Mouse (Mus musculus) lung, embryonic 14.5 days (tissue): ENCODE measurements around the gene Megf6. TPM values are rescaled to one million over a fixed set of nuclear protein-coding genes. Genes with fewer than 3 reads are reported as not detected.

Experiments
- ATAC-seq: fragments of 200-750 bp; cut with Nextera tagmentation; 2 replicates; pipeline ENCODE4 v1.8.0; 2017; ENCODE audit warnings: mild to moderate bottlenecking, moderate TSS enrichment, moderate library complexity; ENCODE audit not compliant: insufficient read depth
- DNase-seq: peaks from one replicate; pipeline ENCODE4 v3.0.0-alpha.2; 2015
- H3K27ac ChIP-seq: fragments of 300-500 bp; sonication (generic); 2 replicates; pipeline ENCODE4 v1.5.1; 2014; ENCODE audit warnings: low read depth, mild to moderate bottlenecking, moderate library complexity
- H3K27me3 ChIP-seq: fragments of 300-500 bp; sonication (generic); 2 replicates; pipeline ENCODE4 v1.6.1; 2014; ENCODE audit warnings: low read length, control low read depth; ENCODE audit not compliant: insufficient read depth
- H3K36me3 ChIP-seq: fragments of 300-500 bp; sonication (generic); 2 replicates; pipeline ENCODE4 v1.6.1; 2014; ENCODE audit warnings: control low read depth; ENCODE audit not compliant: insufficient read depth
- H3K4me1 ChIP-seq: fragments of 300-500 bp; sonication (generic); 2 replicates; pipeline ENCODE4 v1.6.1; 2014; ENCODE audit warnings: antibody characterized with exemption, control low read depth; ENCODE audit not compliant: insufficient read depth
- H3K4me2 ChIP-seq: fragments of 300-500 bp; sonication (generic); 2 replicates; pipeline ENCODE4 v1.6.1; 2014; ENCODE audit warnings: mild to moderate bottlenecking
- H3K4me3 ChIP-seq: fragments of 300-500 bp; sonication (generic); 2 replicates; pipeline ENCODE4 v1.5.1; 2014; ENCODE audit warnings: low read depth, low read length
- H3K9ac ChIP-seq: fragments of 300-500 bp; sonication (generic); 2 replicates; pipeline ENCODE4 v1.6.1; 2014
- H3K9me3 ChIP-seq: fragments of 300-500 bp; sonication (generic); 2 replicates; pipeline ENCODE4 v1.6.1; 2016; ENCODE audit warnings: low read depth, low read length, control low read depth
- CTCF ChIP-seq: IDR thresholded peaks from 2 replicates; pipeline ENCODE4 v1.5.1; 2016; ENCODE audit warnings: antibody characterized with exemption, low read depth
- WGBS: fragments of 180-500 bp; shearing (Covaris S2); extraction: QIAGEN DNeasy Blood & Tissue Kit; methylation state at CpG from one replicate; pipeline ENCODE4 v1.1.7; 2014; 5-methylcytosine and 5-hydroxymethylcytosine counted together
- polyA plus RNA-seq: library from polyadenylated mRNA; unstranded; fragments of >200 nt; fragmentation: Nextera tagmentation; extraction: Ambion mirVana; gene quantifications from 2 replicates; pipeline ENCODE4 v1.2.1, GENCODE M21; 2014

Gene Megf6
- polyA plus RNA-seq, 1 experiment from 2014 or later, result 14.8 TPM

DNA sequence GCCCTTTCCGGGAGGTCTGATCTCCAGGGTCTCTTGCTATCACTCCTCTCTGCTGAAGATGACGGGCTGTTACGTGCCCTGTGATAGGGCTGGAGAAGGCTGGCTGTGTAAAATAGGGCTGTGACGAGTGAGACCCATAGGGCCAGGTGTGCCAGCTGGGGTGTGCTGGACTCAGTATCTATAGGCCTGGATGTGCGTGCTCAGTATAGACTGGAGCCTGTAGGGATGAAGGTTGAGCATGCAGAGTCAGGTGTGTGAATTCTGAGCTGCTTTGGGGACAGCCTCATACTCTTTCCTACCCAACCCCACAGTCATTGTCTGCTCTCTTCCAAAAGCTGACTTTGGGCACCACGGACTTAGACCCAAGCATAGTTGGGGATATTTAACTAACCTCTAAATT, 27.4 kb downstream of the Megf6 start:
- TF ChIP-seq CTCF, result no peak
- no peaks in the 10 kb centered on the region for H3K4me1 ChIP-seq
- 60% methylated on average over 6 of the region's 6 CpGs for WGBS
- H3K4me2 ChIP-seq, result no peak overlapping the region
- H3K27me3 ChIP-seq, result no peaks in the 10 kb centered on the region
- H3K9ac ChIP-seq, result no peak overlapping the region
- no peaks in the 10 kb centered on the region for H3K36me3 ChIP-seq
- DNase-seq (no peak), ATAC-seq (no peak)
- H3K27ac ChIP-seq, result no peak overlapping the region
- H3K4me3 ChIP-seq, result no peak overlapping the region
- no peaks in the 10 kb centered on the region; the same call in 1 of the 2 replicates for H3K9me3 ChIP-seq

- ATAC-seq, result no peak
- no peaks in the 10 kb centered on the region; the same call in 1 of the 2 replicates for H3K9me3 ChIP-seq
- H3K36me3 ChIP-seq, result no peaks in the 10 kb centered on the region
- H3K4me3 ChIP-seq, result no peak overlapping the region
- H3K9ac ChIP-seq, result no peak overlapping the region
- DNase-seq, result no peak
- H3K27me3 ChIP-seq, result no peaks in the 10 kb centered on the region
- H3K4me2 ChIP-seq, result no peak overlapping the region
- 64% methylated on average over 7 of the region's 7 CpGs for WGBS
- H3K4me1 ChIP-seq, result no peaks in the 10 kb centered on the region
- no peak for TF ChIP-seq CTCF
- no peak overlapping the region for H3K27ac ChIP-seq
Observed at GRCm38 (mm10) chr4:154198377-154198961, 27.9 kb downstream of the Megf6 start.

DNA sequence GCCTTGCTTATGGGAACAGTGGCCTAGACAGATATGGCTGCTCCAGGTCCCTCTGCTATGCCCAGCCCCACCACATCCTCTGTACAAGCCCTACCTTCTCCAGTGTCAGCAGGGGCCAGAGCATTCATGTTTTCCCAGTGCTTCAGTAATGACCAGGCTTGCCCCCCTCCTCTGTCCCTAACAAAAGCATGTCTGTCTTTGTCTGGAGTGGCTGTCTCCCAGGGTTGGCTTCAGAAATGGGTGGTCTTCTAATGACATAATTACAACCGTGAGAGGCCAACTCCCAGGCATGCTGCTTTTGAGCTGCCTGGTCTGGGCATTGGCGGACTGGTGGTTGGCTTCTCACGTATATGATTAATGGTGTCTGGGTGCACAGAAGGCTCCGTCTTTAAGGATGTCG, 31.0 kb downstream of the Megf6 start:
- Histone ChIP-seq H3K27me3 (no peaks in the 10 kb centered on the region), H3K36me3 (no peaks in the 10 kb centered on the region), H3K4me1 (no peaks in the 10 kb centered on the region; the same call in 1 of the 2 replicates), H3K27ac (no peak overlapping the region), H3K9ac (no peak overlapping the region), H3K4me3 (no peak overlapping the region), H3K4me2 (no peak overlapping the region), H3K9me3 (no peaks in the 10 kb centered on the region)
- TF ChIP-seq CTCF, result no peak
- ATAC-seq (no peak), DNase-seq (no peak)
- WGBS, result 67% methylated on average over 5 of the region's 5 CpGs

GRCm38 (mm10) chr4:154204532-154204931, 34.0 kb downstream of the Megf6 start:
- H3K9ac ChIP-seq, result no peak overlapping the region

GRCm38 (mm10) chr4:154205392-154205791, 34.9 kb downstream of the Megf6 start:
- 40% methylated on average over 5 of the region's 5 CpGs for WGBS
- Histone ChIP-seq H3K27ac (peak overlapping the region; percentile 30; the same call in 1 of the 2 replicates), H3K9ac (0 out of 2 replicates have a peak overlapping the region, but pooled peaks have one; percentile 1), H3K9me3 (no peaks in the 10 kb centered on the region), H3K36me3 (no peaks in the 10 kb centered on the region), H3K4me2 (no peak overlapping the region), H3K4me1 (no peaks in the 10 kb centered on the region; the same call in 1 of the 2 replicates), H3K4me3 (no peak overlapping the region), H3K27me3 (no peaks in the 10 kb centered on the region)
- no peak for TF ChIP-seq CTCF
- ATAC-seq (no peak), DNase-seq (peak; percentile 68)

More at GRCm38 (mm10) chr4:154204532-154204931, 34.0 kb downstream of the Megf6 start:
- peak; percentile 21; the same call in 1 of the 2 replicates for ATAC-seq
- Histone ChIP-seq H3K4me2 (no peak overlapping the region), H3K27ac (no peak overlapping the region), H3K4me3 (no peak overlapping the region), H3K9me3 (no peaks in the 10 kb centered on the region), H3K4me1 (no peaks in the 10 kb centered on the region; the same call in 1 of the 2 replicates), H3K36me3 (no peaks in the 10 kb centered on the region), H3K27me3 (no peaks in the 10 kb centered on the region)
- 69% methylated on average over 7 of the region's 7 CpGs for WGBS
- no peak for DNase-seq
- no peak for TF ChIP-seq CTCF

- Histone ChIP-seq H3K9me3 (no peaks in the 10 kb centered on the region), H3K27ac (no peak overlapping the region), H3K4me2 (no peak overlapping the region), H3K9ac (no peak overlapping the region), H3K27me3 (no peaks in the 10 kb centered on the region), H3K4me3 (no peak overlapping the region), H3K4me1 (no peaks in the 10 kb centered on the region; the same call in 1 of the 2 replicates), H3K36me3 (no peaks in the 10 kb centered on the region)
- DNase-seq (peak; percentile 89), ATAC-seq (peak; percentile 36; the same call in 1 of the 2 replicates)
- TF ChIP-seq CTCF, result peak; percentile 97
- WGBS, result 14% methylated on average over 5 of the region's 5 CpGs
Observed at GRCm38 (mm10) chr4:154207261-154207660, 36.7 kb downstream of the Megf6 start.

GRCm38 (mm10) chr4:154209054-154209453, 38.5 kb downstream of the Megf6 start:
- no peak for TF ChIP-seq CTCF
- Histone ChIP-seq H3K9me3 (no peaks in the 10 kb centered on the region), H3K4me1 (no peaks in the 10 kb centered on the region; the same call in 1 of the 2 replicates), H3K27me3 (no peaks in the 10 kb centered on the region), H3K4me3 (no peak overlapping the region), H3K9ac (no peak overlapping the region), H3K27ac (peak overlapping the region; percentile 42; the same call in 1 of the 2 replicates), H3K4me2 (no peak overlapping the region), H3K36me3 (no peaks in the 10 kb centered on the region)
- 57% methylated on average over 6 of the region's 6 CpGs for WGBS
- DNase-seq (no peak), ATAC-seq (no peak)
